Mouse (Mus musculus): Measurements from ENCODE around the gene Lifr. TPM values are rescaled to one million over a fixed set of nuclear protein-coding genes. Genes with fewer than 3 reads are reported as not detected.

Lifr gene
- polyA plus RNA-seq, 1 experiment from 2014 or later: 31.4 TPM

DNA sequence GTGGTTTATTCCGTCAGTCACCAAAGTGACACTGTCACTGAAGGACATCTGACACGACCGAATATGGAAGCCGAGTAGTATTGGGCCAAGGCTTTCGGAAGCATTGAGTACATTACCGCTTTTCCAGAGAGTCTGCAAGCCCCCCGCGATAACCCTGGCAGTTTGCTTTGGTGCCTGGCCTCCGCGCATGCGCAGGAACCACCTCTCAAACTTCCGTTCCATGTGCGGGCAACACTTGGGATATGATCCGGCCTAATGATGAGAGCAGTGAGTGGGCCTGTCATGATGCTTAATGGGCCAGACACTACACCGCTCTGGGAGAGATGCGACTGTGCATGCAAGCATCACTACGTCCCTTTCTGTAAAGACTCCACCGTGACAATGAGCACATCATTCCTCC lies 59.4 kb downstream of the Lifr start:
- Histone ChIP-seq H3K27ac (ENCODE audit: low read depth, low read length) (no peak overlapping the region), H3K4me1 (ENCODE audit: control insufficient read depth, insufficient read depth, low read length) (peaks cover 17% of the 10 kb centered on the region), H3K36me3 (ENCODE audit: control insufficient read depth, insufficient read depth, low read length) (no peaks in the 10 kb centered on the region), H3K9me3 (replicated peaks; ENCODE audit: control insufficient read depth, low read length) (no peaks in the 10 kb centered on the region), H3K27me3 (ENCODE audit: control insufficient read depth, insufficient read depth, low read length) (no peaks in the 10 kb centered on the region), H3K4me3 (ENCODE audit: low read depth, low read length) (no peak overlapping the region), H3K4me2 (no peak overlapping the region), H3K9ac (ENCODE audit: low read depth, low read length) (no peak overlapping the region)
- 90% methylated on average over 18 of the region's 18 CpGs for WGBS (ENCODE audit: insufficient replicate concordance)
- ATAC-seq (replicated peaks; ENCODE audit: insufficient number of reproducible peaks, low FRiP score, low TSS enrichment): no peak

GRCm38 (mm10) chr15:7150591-7150990 lies 60.2 kb downstream of the Lifr start:
- ATAC-seq (replicated peaks; ENCODE audit: insufficient number of reproducible peaks, low FRiP score, low TSS enrichment): no peak
- 80% methylated on average over 9 of the region's 9 CpGs for WGBS (ENCODE audit: insufficient replicate concordance)
- no peaks in the 10 kb centered on the region for H3K9me3 ChIP-seq (replicated peaks; ENCODE audit: control insufficient read depth, low read length)
- H3K27ac ChIP-seq (ENCODE audit: low read depth, low read length): no peak overlapping the region
- H3K4me1 ChIP-seq (ENCODE audit: control insufficient read depth, insufficient read depth, low read length): peaks cover 17% of the 10 kb centered on the region
- no peak overlapping the region for H3K4me3 ChIP-seq (ENCODE audit: low read depth, low read length)
- no peak overlapping the region for H3K4me2 ChIP-seq
- H3K9ac ChIP-seq (ENCODE audit: low read depth, low read length): no peak overlapping the region
- no peaks in the 10 kb centered on the region for H3K27me3 ChIP-seq (ENCODE audit: control insufficient read depth, insufficient read depth, low read length)
- H3K36me3 ChIP-seq (ENCODE audit: control insufficient read depth, insufficient read depth, low read length): no peaks in the 10 kb centered on the region

- no peak overlapping the region for H3K4me3 ChIP-seq (ENCODE audit: low read depth, low read length)
- no peak overlapping the region for H3K27ac ChIP-seq (ENCODE audit: low read depth, low read length)
- peaks cover 14% of the 10 kb centered on the region for H3K4me1 ChIP-seq (ENCODE audit: control insufficient read depth, insufficient read depth, low read length)
- 64% methylated on average over 10 of the region's 10 CpGs for WGBS (ENCODE audit: insufficient replicate concordance)
- H3K9ac ChIP-seq (ENCODE audit: low read depth, low read length): no peak overlapping the region
- no peak overlapping the region for H3K4me2 ChIP-seq
- no peaks in the 10 kb centered on the region for H3K27me3 ChIP-seq (ENCODE audit: control insufficient read depth, insufficient read depth, low read length)
- no peaks in the 10 kb centered on the region for H3K36me3 ChIP-seq (ENCODE audit: control insufficient read depth, insufficient read depth, low read length)
- ATAC-seq (replicated peaks; ENCODE audit: insufficient number of reproducible peaks, low FRiP score, low TSS enrichment): no peak
- no peaks in the 10 kb centered on the region for H3K9me3 ChIP-seq (replicated peaks; ENCODE audit: control insufficient read depth, low read length)
These were observed 61.8 kb downstream of the Lifr start for GRCm38 (mm10) chr15:7152116-7152760.

DNA sequence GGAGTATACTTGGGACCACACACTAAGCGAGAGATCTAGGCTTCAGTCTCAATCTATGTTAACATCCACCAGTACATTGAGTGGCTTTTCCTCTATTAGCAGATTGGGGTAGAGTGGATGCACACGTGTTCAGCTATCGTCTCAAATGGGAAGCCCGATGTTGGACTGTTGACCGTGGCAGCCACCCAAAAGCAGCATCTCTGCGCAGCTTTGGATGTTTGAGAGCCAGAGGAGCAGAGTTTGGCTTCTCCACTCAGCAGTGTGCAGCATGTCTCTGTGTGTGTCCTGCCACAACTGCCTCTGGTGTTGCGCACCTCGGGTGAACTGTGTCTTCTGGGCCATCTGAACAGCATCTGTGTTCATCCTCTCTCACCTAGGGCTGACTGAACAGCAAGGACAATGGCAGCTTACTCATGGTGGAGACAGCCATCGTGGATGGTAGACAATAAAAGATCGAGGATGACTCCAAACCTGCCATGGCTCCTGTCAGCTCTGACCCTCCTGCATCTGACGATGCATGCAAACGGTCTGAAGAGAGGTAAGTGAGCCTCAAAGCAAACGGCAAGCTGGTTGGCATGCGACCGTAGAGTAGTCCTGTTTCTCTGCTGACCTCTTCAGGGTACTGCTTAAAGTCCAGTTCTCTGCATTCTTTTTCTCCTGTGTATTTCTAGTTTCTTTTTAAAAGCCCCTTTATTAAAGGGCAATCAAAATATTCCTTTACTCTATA lies 63.8 kb downstream of the Lifr start:
- Histone ChIP-seq H3K4me1 (ENCODE audit: control insufficient read depth, insufficient read depth, low read length) (peaks cover 14% of the 10 kb centered on the region), H3K4me2 (no peak overlapping the region), H3K4me3 (ENCODE audit: low read depth, low read length) (no peak overlapping the region), H3K27ac (ENCODE audit: low read depth, low read length) (no peak overlapping the region), H3K27me3 (ENCODE audit: control insufficient read depth, insufficient read depth, low read length) (no peaks in the 10 kb centered on the region), H3K9ac (ENCODE audit: low read depth, low read length) (no peak overlapping the region), H3K9me3 (replicated peaks; ENCODE audit: control insufficient read depth, low read length) (no peaks in the 10 kb centered on the region), H3K36me3 (ENCODE audit: control insufficient read depth, insufficient read depth, low read length) (peaks cover 4% of the 10 kb centered on the region)
- ATAC-seq (replicated peaks; ENCODE audit: insufficient number of reproducible peaks, low FRiP score, low TSS enrichment): no peak
- 80% methylated on average over 15 of the region's 15 CpGs for WGBS (ENCODE audit: insufficient replicate concordance)

DNA sequence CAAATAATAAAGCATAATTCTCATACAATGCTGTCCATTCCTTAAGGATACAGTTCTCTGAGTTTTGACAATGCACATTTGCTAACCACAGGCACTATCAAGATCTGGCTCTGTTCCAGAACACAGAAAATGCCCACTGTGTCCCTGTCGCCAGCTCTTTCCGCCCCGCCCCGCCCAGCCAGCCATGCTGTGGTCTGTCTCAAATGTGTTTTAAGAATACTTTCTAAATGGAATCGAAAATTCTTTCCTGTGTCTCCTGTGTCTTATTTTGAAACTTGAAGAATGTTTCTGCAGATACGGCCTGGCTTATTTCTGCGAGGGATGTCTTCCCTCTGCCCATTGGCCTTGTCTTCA lies 64.3 kb downstream of the Lifr start:
- Histone ChIP-seq H3K36me3 (ENCODE audit: control insufficient read depth, insufficient read depth, low read length) (peaks cover 9% of the 10 kb centered on the region), H3K27me3 (ENCODE audit: control insufficient read depth, insufficient read depth, low read length) (no peaks in the 10 kb centered on the region), H3K4me1 (ENCODE audit: control insufficient read depth, insufficient read depth, low read length) (peaks cover 13% of the 10 kb centered on the region), H3K9me3 (replicated peaks; ENCODE audit: control insufficient read depth, low read length) (no peaks in the 10 kb centered on the region), H3K4me2 (no peak overlapping the region), H3K27ac (ENCODE audit: low read depth, low read length) (no peak overlapping the region), H3K4me3 (ENCODE audit: low read depth, low read length) (no peak overlapping the region), H3K9ac (ENCODE audit: low read depth, low read length) (no peak overlapping the region)
- whole genome bisulfite sequencing (ENCODE audit: insufficient replicate concordance): 67% methylated on average over 7 of the region's 7 CpGs
- no peak for ATAC-seq (replicated peaks; ENCODE audit: insufficient number of reproducible peaks, low FRiP score, low TSS enrichment)

GRCm38 (mm10) chr15:7157658-7158057 lies 67.2 kb downstream of the Lifr start:
- H3K4me3 ChIP-seq (ENCODE audit: low read depth, low read length): no peak overlapping the region
- H3K36me3 ChIP-seq (ENCODE audit: control insufficient read depth, insufficient read depth, low read length): peaks cover 17% of the 10 kb centered on the region
- no peak overlapping the region for H3K9ac ChIP-seq (ENCODE audit: low read depth, low read length)

DNA sequence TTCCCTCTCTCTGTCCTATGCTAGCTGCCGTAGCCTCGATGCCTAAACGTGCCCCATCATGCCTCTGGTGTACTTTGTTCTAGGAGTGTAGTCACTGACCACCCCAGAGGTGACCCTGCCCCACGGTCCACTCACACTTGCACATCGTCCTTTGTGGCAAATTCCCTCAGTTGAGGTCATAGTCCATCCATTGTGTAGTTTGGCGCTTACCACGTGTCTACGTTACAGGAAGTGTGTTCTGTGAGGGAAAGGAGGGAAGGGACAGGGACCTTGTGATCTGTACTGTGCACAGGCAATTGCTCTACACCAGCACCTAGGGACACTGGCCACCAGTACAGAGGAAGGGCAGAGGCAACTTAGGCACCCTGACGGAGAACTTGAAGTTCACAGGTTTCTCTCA lies 69.5 kb downstream of the Lifr start:
- Histone ChIP-seq H3K27ac (ENCODE audit: low read depth, low read length) (no peak overlapping the region), H3K36me3 (ENCODE audit: control insufficient read depth, insufficient read depth, low read length) (peaks cover 17% of the 10 kb centered on the region), H3K4me1 (ENCODE audit: control insufficient read depth, insufficient read depth, low read length) (no peaks in the 10 kb centered on the region), H3K4me3 (ENCODE audit: low read depth, low read length) (no peak overlapping the region), H3K9ac (ENCODE audit: low read depth, low read length) (no peak overlapping the region), H3K27me3 (ENCODE audit: control insufficient read depth, insufficient read depth, low read length) (no peaks in the 10 kb centered on the region), H3K9me3 (replicated peaks; ENCODE audit: control insufficient read depth, low read length) (no peaks in the 10 kb centered on the region), H3K4me2 (no peak overlapping the region)
- 89% methylated on average over 9 of the region's 9 CpGs for WGBS (ENCODE audit: insufficient replicate concordance)
- no peak for ATAC-seq (replicated peaks; ENCODE audit: insufficient number of reproducible peaks, low FRiP score, low TSS enrichment)

More at GRCm38 (mm10) chr15:7157658-7158057, 67.2 kb downstream of the Lifr start:
- Histone ChIP-seq H3K27ac (ENCODE audit: low read depth, low read length) (no peak overlapping the region), H3K27me3 (ENCODE audit: control insufficient read depth, insufficient read depth, low read length) (no peaks in the 10 kb centered on the region), H3K9me3 (replicated peaks; ENCODE audit: control insufficient read depth, low read length) (no peaks in the 10 kb centered on the region), H3K4me1 (ENCODE audit: control insufficient read depth, insufficient read depth, low read length) (peaks cover 6% of the 10 kb centered on the region), H3K4me2 (no peak overlapping the region)
- no peak for ATAC-seq (replicated peaks; ENCODE audit: insufficient number of reproducible peaks, low FRiP score, low TSS enrichment)
- 85% methylated on average over 6 of the region's 6 CpGs for WGBS (ENCODE audit: insufficient replicate concordance)

GRCm38 (mm10) chr15:7160321-7160720 lies 69.9 kb downstream of the Lifr start:
- Histone ChIP-seq H3K4me2 (no peak overlapping the region), H3K36me3 (ENCODE audit: control insufficient read depth, insufficient read depth, low read length) (peaks cover 17% of the 10 kb centered on the region), H3K9ac (ENCODE audit: low read depth, low read length) (no peak overlapping the region), H3K4me1 (ENCODE audit: control insufficient read depth, insufficient read depth, low read length) (no peaks in the 10 kb centered on the region), H3K27me3 (ENCODE audit: control insufficient read depth, insufficient read depth, low read length) (no peaks in the 10 kb centered on the region), H3K27ac (ENCODE audit: low read depth, low read length) (no peak overlapping the region), H3K4me3 (ENCODE audit: low read depth, low read length) (no peak overlapping the region), H3K9me3 (replicated peaks; ENCODE audit: control insufficient read depth, low read length) (no peaks in the 10 kb centered on the region)
- ATAC-seq (replicated peaks; ENCODE audit: insufficient number of reproducible peaks, low FRiP score, low TSS enrichment): no peak
- 85% methylated on average over 8 of the region's 8 CpGs for WGBS (ENCODE audit: insufficient replicate concordance)

GRCm38 (mm10) chr15:7163851-7164250 lies 73.4 kb downstream of the Lifr start:
- 74% methylated on average over 6 of the region's 6 CpGs for WGBS (ENCODE audit: insufficient replicate concordance)
- H3K4me3 ChIP-seq (ENCODE audit: low read depth, low read length): no peak overlapping the region
- no peak overlapping the region for H3K9ac ChIP-seq (ENCODE audit: low read depth, low read length)
- H3K27ac ChIP-seq (ENCODE audit: low read depth, low read length): no peak overlapping the region
- no peaks in the 10 kb centered on the region for H3K9me3 ChIP-seq (replicated peaks; ENCODE audit: control insufficient read depth, low read length)
- H3K27me3 ChIP-seq (ENCODE audit: control insufficient read depth, insufficient read depth, low read length): no peaks in the 10 kb centered on the region
- peaks cover 6% of the 10 kb centered on the region; the same call in 1 of the 2 replicates for H3K4me1 ChIP-seq (ENCODE audit: control insufficient read depth, insufficient read depth, low read length)
- ATAC-seq (replicated peaks; ENCODE audit: insufficient number of reproducible peaks, low FRiP score, low TSS enrichment): no peak
- peaks cover 16% of the 10 kb centered on the region for H3K36me3 ChIP-seq (ENCODE audit: control insufficient read depth, insufficient read depth, low read length)
- H3K4me2 ChIP-seq: no peak overlapping the region
